Mouse (Mus musculus): ENCODE results near the gene Naip1.

DNA sequence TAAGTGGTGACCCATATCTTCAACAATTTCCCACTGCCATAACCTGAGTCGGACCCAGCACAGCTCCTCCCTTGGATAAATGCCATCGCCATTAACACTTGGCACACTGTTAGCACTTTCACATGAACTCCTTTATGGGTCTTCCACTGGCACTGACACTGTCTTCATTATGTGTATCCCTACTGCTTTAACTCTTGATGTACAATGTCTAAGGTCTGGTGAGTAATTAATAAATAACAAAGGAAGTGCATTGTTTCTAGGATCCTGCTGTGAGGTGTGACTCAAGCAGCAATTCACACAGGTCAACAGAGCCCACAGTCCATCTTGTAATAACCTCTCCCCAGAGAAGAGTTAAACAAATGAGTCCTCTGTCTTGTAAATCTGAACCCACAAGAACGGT, 8.7 kb upstream of the Naip1 start:
- TF ChIP-seq CTCF (IDR thresholded peaks at IDR 0.05; ENCODE audit: control insufficient read depth, insufficient read depth, insufficient read length) (no peak), MAX (IDR thresholded peaks at IDR 0.05) (no peak), CEBPB (IDR thresholded peaks at IDR 0.05; ENCODE audit: low read depth) (no peak), MYOD1 (IDR thresholded peaks at IDR 0.05; ENCODE audit: control insufficient read depth, insufficient read length, low read depth) (no peak)

Data from C2C12 (cell line).